Mouse (Mus musculus): ENCODE data around the gene Pml.
"Not testable (repeated sequence)": the region's sequence is repeated elsewhere in the genome, so short reads cannot be mapped to it uniquely, and the experiment has no call there.

The Pml gene

GRCm38 (mm10) chr9:58268384-58269313 is 19.1 kb upstream of the Pml start:
- Histone ChIP-seq H3K4me1 (replicated peaks; ENCODE audit: low read depth, low read length) (peaks cover 78% of the 10 kb centered on the region), H3K9me3 (ENCODE audit: low read length) (no peaks in the 10 kb centered on the region), H3K4me3 (replicated peaks; ENCODE audit: low read length) (0 out of 2 replicates have a peak overlapping the region, but pooled peaks have one; percentile 7), H3K27me3 (ENCODE audit: insufficient read depth, low read length) (no peaks in the 10 kb centered on the region), H3K36me3 (ENCODE audit: insufficient read depth, low read length) (peaks cover 19% of the 10 kb centered on the region)
- peak; percentile 66 for TF ChIP-seq CTCF (conservative IDR thresholded peaks at IDR 0.05; ENCODE audit: low read length)
- no peak for TF ChIP-seq NANOG (IDR thresholded peaks at IDR 0.05; ENCODE audit: borderline replicate concordance, low read length)
- no peak for TF ChIP-seq POU5F1 (IDR thresholded peaks at IDR 0.05; ENCODE audit: borderline replicate concordance, low read length)

- H3K9me3 ChIP-seq (ENCODE audit: low read length), result no peaks in the 10 kb centered on the region
- no peaks in the 10 kb centered on the region for H3K27me3 ChIP-seq (ENCODE audit: insufficient read depth, low read length)
- peaks cover 71% of the 10 kb centered on the region for H3K4me1 ChIP-seq (replicated peaks; ENCODE audit: low read depth, low read length)
- peak overlapping the region; percentile 3; the same call in 1 of the 2 replicates for H3K4me3 ChIP-seq (replicated peaks; ENCODE audit: low read length)
- peaks cover 30% of the 10 kb centered on the region for H3K36me3 ChIP-seq (ENCODE audit: insufficient read depth, low read length)
- TF ChIP-seq NANOG (IDR thresholded peaks at IDR 0.05; ENCODE audit: borderline replicate concordance, low read length), result no peak
- no peak for TF ChIP-seq CTCF (conservative IDR thresholded peaks at IDR 0.05; ENCODE audit: low read length)
- TF ChIP-seq POU5F1 (IDR thresholded peaks at IDR 0.05; ENCODE audit: borderline replicate concordance, low read length), result no peak
These were observed 17.5 kb upstream of the Pml start for GRCm38 (mm10) chr9:58267046-58267445.

GRCm38 (mm10) chr9:58266571-58267011 is 17.0 kb upstream of the Pml start:
- peaks cover 34% of the 10 kb centered on the region for H3K36me3 ChIP-seq (ENCODE audit: insufficient read depth, low read length)
- TF ChIP-seq NANOG (IDR thresholded peaks at IDR 0.05; ENCODE audit: borderline replicate concordance, low read length) (no peak), POU5F1 (IDR thresholded peaks at IDR 0.05; ENCODE audit: borderline replicate concordance, low read length) (no peak), CTCF (conservative IDR thresholded peaks at IDR 0.05; ENCODE audit: low read length) (no peak)
- peak overlapping the region; percentile 3; the same call in 1 of the 2 replicates for H3K4me3 ChIP-seq (replicated peaks; ENCODE audit: low read length)
- no peaks in the 10 kb centered on the region for H3K9me3 ChIP-seq (ENCODE audit: low read length)
- H3K27me3 ChIP-seq (ENCODE audit: insufficient read depth, low read length), result no peaks in the 10 kb centered on the region
- peaks cover 73% of the 10 kb centered on the region for H3K4me1 ChIP-seq (replicated peaks; ENCODE audit: low read depth, low read length)

- Histone ChIP-seq H3K4me3 (replicated peaks; ENCODE audit: low read length) (no peak overlapping the region), H3K9me3 (ENCODE audit: low read length) (no peaks in the 10 kb centered on the region), H3K27me3 (ENCODE audit: insufficient read depth, low read length) (no peaks in the 10 kb centered on the region), H3K4me1 (replicated peaks; ENCODE audit: low read depth, low read length) (peaks cover 69% of the 10 kb centered on the region), H3K36me3 (ENCODE audit: insufficient read depth, low read length) (peaks cover 46% of the 10 kb centered on the region)
- TF ChIP-seq NANOG (IDR thresholded peaks at IDR 0.05; ENCODE audit: borderline replicate concordance, low read length) (no peak), POU5F1 (IDR thresholded peaks at IDR 0.05; ENCODE audit: borderline replicate concordance, low read length) (no peak), CTCF (conservative IDR thresholded peaks at IDR 0.05; ENCODE audit: low read length) (no peak)
These were observed 15.8 kb upstream of the Pml start for GRCm38 (mm10) chr9:58265368-58265767.

GRCm38 (mm10) chr9:58262507-58262906 is 12.9 kb upstream of the Pml start:
- H3K4me3 ChIP-seq (replicated peaks; ENCODE audit: low read length), result no peak overlapping the region
- peaks cover 71% of the 10 kb centered on the region for H3K4me1 ChIP-seq (replicated peaks; ENCODE audit: low read depth, low read length)
- peaks cover 73% of the 10 kb centered on the region for H3K36me3 ChIP-seq (ENCODE audit: insufficient read depth, low read length)
- TF ChIP-seq POU5F1 (IDR thresholded peaks at IDR 0.05; ENCODE audit: borderline replicate concordance, low read length) (no peak), NANOG (IDR thresholded peaks at IDR 0.05; ENCODE audit: borderline replicate concordance, low read length) (no peak), CTCF (conservative IDR thresholded peaks at IDR 0.05; ENCODE audit: low read length) (no peak)
- no peaks in the 10 kb centered on the region for H3K9me3 ChIP-seq (ENCODE audit: low read length)
- no peaks in the 10 kb centered on the region for H3K27me3 ChIP-seq (ENCODE audit: insufficient read depth, low read length)

GRCm38 (mm10) chr9:58255704-58256685 is 6.4 kb upstream of the Pml start:
- H3K4me1 ChIP-seq (replicated peaks; ENCODE audit: low read depth, low read length), result peaks cover 85% of the 10 kb centered on the region
- H3K9me3 ChIP-seq (ENCODE audit: low read length), result no peaks in the 10 kb centered on the region
- H3K36me3 ChIP-seq (ENCODE audit: insufficient read depth, low read length), result peaks cover 59% of the 10 kb centered on the region
- H3K27me3 ChIP-seq (ENCODE audit: insufficient read depth, low read length), result no peaks in the 10 kb centered on the region
- TF ChIP-seq POU5F1 (IDR thresholded peaks at IDR 0.05; ENCODE audit: borderline replicate concordance, low read length) (no peak), NANOG (IDR thresholded peaks at IDR 0.05; ENCODE audit: borderline replicate concordance, low read length) (no peak), CTCF (conservative IDR thresholded peaks at IDR 0.05; ENCODE audit: low read length) (no peak)
- H3K4me3 ChIP-seq (replicated peaks; ENCODE audit: low read length), result peak overlapping the region; percentile 20; the same call in 1 of the 2 replicates

- TF ChIP-seq POU5F1 (IDR thresholded peaks at IDR 0.05; ENCODE audit: borderline replicate concordance, low read length), result no peak
- 0 out of 2 replicates have a peak, but pooled peaks have one; percentile 10 for TF ChIP-seq NANOG (IDR thresholded peaks at IDR 0.05; ENCODE audit: borderline replicate concordance, low read length)
- TF ChIP-seq CTCF (conservative IDR thresholded peaks at IDR 0.05; ENCODE audit: low read length), result no peak
- Histone ChIP-seq H3K4me1 (replicated peaks; ENCODE audit: low read depth, low read length) (peaks cover 87% of the 10 kb centered on the region), H3K9me3 (ENCODE audit: low read length) (no peaks in the 10 kb centered on the region), H3K36me3 (ENCODE audit: insufficient read depth, low read length) (peaks cover 50% of the 10 kb centered on the region), H3K27me3 (ENCODE audit: insufficient read depth, low read length) (no peaks in the 10 kb centered on the region), H3K4me3 (replicated peaks; ENCODE audit: low read length) (peak overlapping the region; percentile 95)
These were observed 5.5 kb upstream of the Pml start for GRCm38 (mm10) chr9:58255105-58255504.

- peak overlapping the region; percentile 95 for H3K4me3 ChIP-seq (replicated peaks; ENCODE audit: low read length)
- not testable (repeated sequence) for H3K9me3 ChIP-seq (ENCODE audit: low read length); H3K27me3 ChIP-seq (ENCODE audit: insufficient read depth, low read length)
- peaks cover 79% of the 10 kb centered on the region for H3K4me1 ChIP-seq (replicated peaks; ENCODE audit: low read depth, low read length)
- H3K36me3 ChIP-seq (ENCODE audit: insufficient read depth, low read length), result peaks cover 38% of the 10 kb centered on the region
These were observed 4.2 kb upstream of the Pml start for GRCm38 (mm10) chr9:58253805-58254122.

Measured in E14TG2a.4 (cell line).